Mouse (Mus musculus) forebrain, postnatal 0 days (tissue): ENCODE data around the gene Rnf135. TPM values are rescaled to one million over a fixed set of nuclear protein-coding genes. Genes with fewer than 3 reads are reported as not detected.
A peak's percentile ranks its signal among the peaks of the same experiment; 100 is the strongest.
"Not testable (repeated sequence)": the region's sequence is repeated elsewhere in the genome, so short reads cannot be mapped to it uniquely, and the experiment has no call there.

Experiments
- ATAC-seq: fragments of 200-750 bp; cut with Nextera tagmentation; 2 replicates; pipeline ENCODE4 v1.8.0; 2017; ENCODE audit warnings: mild to moderate bottlenecking, moderate library complexity
- DNase-seq: peaks from one replicate; pipeline ENCODE4 v3.0.0-alpha.2; 2015
- H3K27ac ChIP-seq: fragments of 300-500 bp; sonication (generic); 2 replicates; pipeline ENCODE4 v1.5.1; 2014; ENCODE audit warnings: low read depth, mild to moderate bottlenecking, antibody characterized with exemption, low read length, moderate library complexity, mixed read lengths
- H3K27me3 ChIP-seq: fragments of 300-500 bp; sonication (generic); 2 replicates; pipeline ENCODE4 v1.6.1; 2014; ENCODE audit warnings: mild to moderate bottlenecking, low read length, mixed read lengths; ENCODE audit not compliant: insufficient read depth
- H3K36me3 ChIP-seq: fragments of 300-500 bp; sonication (generic); 2 replicates; pipeline ENCODE4 v1.6.1; 2014; ENCODE audit warnings: mild to moderate bottlenecking, moderate library complexity; ENCODE audit not compliant: insufficient read depth
- H3K4me1 ChIP-seq: fragments of 300-500 bp; sonication (generic); 2 replicates; pipeline ENCODE4 v1.6.1; 2014; ENCODE audit warnings: antibody characterized with exemption; ENCODE audit not compliant: insufficient read depth
- H3K4me2 ChIP-seq: fragments of 300-500 bp; sonication (generic); 2 replicates; pipeline ENCODE4 v1.6.1; 2014; ENCODE audit warnings: low read depth, mild to moderate bottlenecking, moderate library complexity
- H3K4me3 ChIP-seq: fragments of 300-500 bp; sonication (generic); 2 replicates; pipeline ENCODE4 v1.5.1; 2014; ENCODE audit warnings: low read depth, low read length, mixed read lengths
- H3K9ac ChIP-seq: fragments of 300-500 bp; sonication (generic); 2 replicates; pipeline ENCODE4 v1.6.1; 2014; ENCODE audit warnings: mild to moderate bottlenecking
- H3K9me3 ChIP-seq: fragments of 300-500 bp; sonication (generic); 2 replicates; pipeline ENCODE4 v1.6.1; 2016; ENCODE audit warnings: low read length
- CTCF ChIP-seq: sonication (generic); IDR thresholded peaks from 2 replicates; pipeline ENCODE4 v1.5.1; 2016; ENCODE audit warnings: antibody characterized with exemption, control low read depth, low read depth
- WGBS: fragments of 180-500 bp; shearing (Covaris S2); extraction: QIAGEN DNeasy Blood & Tissue Kit; methylation state at CpG from one replicate; pipeline ENCODE4 v1.1.7; 2014; 5-methylcytosine and 5-hydroxymethylcytosine counted together
- polyA plus RNA-seq: library from polyadenylated mRNA; unstranded; fragments of >200 nt; fragmentation: Nextera tagmentation; extraction: Ambion mirVana; gene quantifications from 2 replicates; pipeline ENCODE4 v1.2.1, GENCODE M21; 2015
- total RNA-seq: library from RNA; depleted of rRNA; stranded (reverse); fragments of >200 nt; gene quantifications from 2 replicates; pipeline ENCODE4 v1.2.3, GENCODE M21; 2014

Rnf135 gene
- total and polyA plus RNA-seq, 2 experiments from 2014 or later: 2.0 to 3.1 TPM

GRCm38 (mm10) chr11:80142872-80143271 is 40.8 kb upstream of the Rnf135 start:
- Histone ChIP-seq H3K4me2 (peak overlapping the region; percentile 70), H3K27me3 (no peaks in the 10 kb centered on the region), H3K9me3 (no peaks in the 10 kb centered on the region), H3K9ac (0 out of 2 replicates have a peak overlapping the region, but pooled peaks have one; percentile 87), H3K27ac (0 out of 2 replicates have a peak overlapping the region, but pooled peaks have one; percentile 88), H3K4me1 (0 out of 2 replicates have a peak, but pooled peaks cover 8% of the 10 kb centered on the region), H3K4me3 (peak overlapping the region; percentile 79), H3K36me3 (peaks cover 6% of the 10 kb centered on the region; the same call in 1 of the 2 replicates)
- no peak for TF ChIP-seq CTCF
- DNase-seq: no peak
- 42% methylated on average over 8 of the region's 8 CpGs for WGBS
- ATAC-seq: no peak

GRCm38 (mm10) chr11:80145787-80146275 is 37.8 kb upstream of the Rnf135 start:
- no peaks in the 10 kb centered on the region for H3K9me3 ChIP-seq
- H3K4me2 ChIP-seq: no peak overlapping the region
- no peak for TF ChIP-seq CTCF
- H3K4me1 ChIP-seq: 0 out of 2 replicates have a peak, but pooled peaks cover 8% of the 10 kb centered on the region
- no peaks in the 10 kb centered on the region for H3K27me3 ChIP-seq
- no peak for ATAC-seq
- 72% methylated on average over 10 of the region's 10 CpGs for WGBS
- no peak overlapping the region for H3K4me3 ChIP-seq
- DNase-seq: no peak
- H3K36me3 ChIP-seq: no peaks in the 10 kb centered on the region
- no peak overlapping the region for H3K27ac ChIP-seq
- no peak overlapping the region for H3K9ac ChIP-seq

GRCm38 (mm10) chr11:80147748-80148147 is 35.9 kb upstream of the Rnf135 start:
- TF ChIP-seq CTCF: no peak
- Histone ChIP-seq H3K4me3 (no peak overlapping the region), H3K9me3 (no peaks in the 10 kb centered on the region), H3K9ac (no peak overlapping the region), H3K27me3 (0 out of 2 replicates have a peak, but pooled peaks cover 5% of the 10 kb centered on the region), H3K4me2 (no peak overlapping the region), H3K27ac (no peak overlapping the region), H3K36me3 (no peaks in the 10 kb centered on the region), H3K4me1 (0 out of 2 replicates have a peak, but pooled peaks cover 4% of the 10 kb centered on the region)
- 75% methylated on average over 6 of the region's 6 CpGs for WGBS
- DNase-seq (no peak), ATAC-seq (no peak)

GRCm38 (mm10) chr11:80148313-80148712 is 35.3 kb upstream of the Rnf135 start:
- Histone ChIP-seq H3K9me3 (no peaks in the 10 kb centered on the region), H3K4me2 (no peak overlapping the region), H3K4me3 (no peak overlapping the region), H3K27ac (no peak overlapping the region), H3K36me3 (no peaks in the 10 kb centered on the region), H3K27me3 (0 out of 2 replicates have a peak, but pooled peaks cover 7% of the 10 kb centered on the region), H3K4me1 (no peaks in the 10 kb centered on the region), H3K9ac (no peak overlapping the region)
- WGBS: 55% methylated on average over 1 of the region's 1 CpGs
- DNase-seq (no peak), ATAC-seq (no peak)
- no peak for TF ChIP-seq CTCF

- H3K4me3 ChIP-seq, ATAC-seq, H3K36me3 ChIP-seq, H3K9me3 ChIP-seq, H3K4me2 ChIP-seq, H3K4me1 ChIP-seq, H3K27ac ChIP-seq, DNase-seq, H3K9ac ChIP-seq: not testable (repeated sequence)
- H3K27me3 ChIP-seq: peaks cover 13% of the 10 kb centered on the region
- 33% methylated on average over 1 of the region's 4 CpGs for WGBS
These were observed 34.7 kb upstream of the Rnf135 start for GRCm38 (mm10) chr11:80148974-80149373.

- no peaks in the 10 kb centered on the region for H3K9me3 ChIP-seq
- 0 out of 2 replicates have a peak, but pooled peaks cover 4% of the 10 kb centered on the region for H3K4me1 ChIP-seq
- H3K27me3 ChIP-seq: peaks cover 16% of the 10 kb centered on the region
- no peak for ATAC-seq
- H3K27ac ChIP-seq: no peak overlapping the region
- no peak for TF ChIP-seq CTCF
- H3K9ac ChIP-seq: no peak overlapping the region
- WGBS: 89% methylated on average over 8 of the region's 8 CpGs
- H3K36me3 ChIP-seq: no peaks in the 10 kb centered on the region
- DNase-seq: no peak
- H3K4me3 ChIP-seq: no peak overlapping the region
- H3K4me2 ChIP-seq: no peak overlapping the region
These were observed 34.1 kb upstream of the Rnf135 start for GRCm38 (mm10) chr11:80149412-80150023.

GRCm38 (mm10) chr11:80150566-80150965 is 33.1 kb upstream of the Rnf135 start:
- 77% methylated on average over 5 of the region's 5 CpGs for WGBS
- no peak for DNase-seq
- Histone ChIP-seq H3K27me3 (peaks cover 24% of the 10 kb centered on the region), H3K4me1 (0 out of 2 replicates have a peak, but pooled peaks cover 4% of the 10 kb centered on the region), H3K4me2 (no peak overlapping the region), H3K9ac (no peak overlapping the region), H3K27ac (no peak overlapping the region), H3K36me3 (no peaks in the 10 kb centered on the region), H3K9me3 (no peaks in the 10 kb centered on the region), H3K4me3 (no peak overlapping the region)
- TF ChIP-seq CTCF: no peak
- no peak for ATAC-seq
